Mouse (Mus musculus) CH12.LX (cell line): Measurements from ENCODE around the gene Vasp.

Source experiments
- BHLHE40 ChIP-seq: IDR thresholded peaks from 2 replicates; pipeline ENCODE4 v1.6.1; 2011; ENCODE audit warnings: mild to moderate bottlenecking, low read depth, low read length, improper control_type of control experiment
- CHD2 ChIP-seq: IDR thresholded peaks from 2 replicates; pipeline ENCODE4 v1.6.1; 2011; ENCODE audit warnings: low read length, improper control_type of control experiment
- CTCF ChIP-seq, 2 experiments: IDR thresholded peaks in 1 of 2; conservative IDR thresholded peaks in 1 of 2; 2 replicates each; pipeline ENCODE4 v1.5.1; 2011 to 2012; ENCODE audit warnings: low read depth in 2 of 2, low read length in 2 of 2, improper control_type of control experiment in 1 of 2, inconsistent platforms in 1 of 2, mild to moderate bottlenecking in 1 of 2, moderate library complexity in 1 of 2
- EP300 ChIP-seq: IDR thresholded peaks from 2 replicates; pipeline ENCODE4 v1.6.1; 2011; ENCODE audit warnings: low read length, improper control_type of control experiment
- ETS1 ChIP-seq: conservative IDR thresholded peaks from 2 replicates; pipeline ENCODE4 v1.6.1; 2012; ENCODE audit warnings: low read depth, mild to moderate bottlenecking, inconsistent platforms, low read length, improper control_type of control experiment, moderate library complexity
- GABPA ChIP-seq: IDR thresholded peaks from 2 replicates; pipeline ENCODE4 v1.6.1; 2012; ENCODE audit warnings: low read depth, low read length, improper control_type of control experiment, inconsistent platforms; ENCODE audit not compliant: insufficient replicate concordance
- MXI1 ChIP-seq: IDR thresholded peaks from 2 replicates; pipeline ENCODE4 v1.6.1; 2011; ENCODE audit warnings: mild to moderate bottlenecking, low read depth, low read length, improper control_type of control experiment
- POLR2A ChIP-seq: IDR thresholded peaks from 2 replicates; pipeline ENCODE4 v1.6.1; 2011; ENCODE audit warnings: low read depth, mild to moderate bottlenecking, improper control_type of control experiment, low read length
- TBP ChIP-seq: conservative IDR thresholded peaks from 2 replicates; pipeline ENCODE4 v1.6.1; 2011; ENCODE audit warnings: low read depth, low read length, improper control_type of control experiment
- TCF12 ChIP-seq: IDR thresholded peaks from 2 replicates; pipeline ENCODE4 v1.6.1; 2014; ENCODE audit warnings: low read depth, mild to moderate bottlenecking, inconsistent platforms, low read length, improper control_type of control experiment
- USF1 ChIP-seq: IDR thresholded peaks from 2 replicates; pipeline ENCODE4 v1.6.1; 2014; ENCODE audit warnings: low read depth, mild to moderate bottlenecking, inconsistent platforms, low read length, improper control_type of control experiment
- USF2 ChIP-seq: conservative IDR thresholded peaks from 2 replicates; pipeline ENCODE4 v1.6.1; 2011; ENCODE audit warnings: low read depth, low read length, improper control_type of control experiment
- ZNF384 ChIP-seq: IDR thresholded peaks from 2 replicates; pipeline ENCODE4 v1.6.1; 2012; ENCODE audit warnings: low read depth, low read length, improper control_type of control experiment, inconsistent platforms

- TF ChIP-seq BHLHE40, result no peak
- no peak for TF ChIP-seq CTCF (conservative IDR thresholded peaks at IDR 0.05 in 1 of 2, IDR thresholded peaks at IDR 0.05 in 1 of 2; ENCODE audit: low read depth in 2 of 2, low read length in 2 of 2)
- TF ChIP-seq POLR2A, result no peak
- no peak for TF ChIP-seq ETS1
- no peak for TF ChIP-seq EP300
- no peak for TF ChIP-seq TCF12
- TF ChIP-seq USF2, result no peak
- no peak for TF ChIP-seq ZNF384
- TF ChIP-seq GABPA, result no peak
- no peak for TF ChIP-seq USF1
- no peak for TF ChIP-seq MXI1
- no peak for TF ChIP-seq TBP
- no peak for TF ChIP-seq CHD2
Observed at GRCm38 (mm10) chr7:19245083-19245482, 26.5 kb downstream of the Vasp start.
